Mouse (Mus musculus) limb, embryonic 13.5 days (tissue): ENCODE measurements around the gene Syce3. TPM values are rescaled to one million over a fixed set of nuclear protein-coding genes. Genes with fewer than 3 reads are reported as not detected.
A peak's percentile ranks its signal among the peaks of the same experiment; 100 is the strongest.

Experiments used
- ATAC-seq: fragments of 200-750 bp; cut with Nextera tagmentation; 2 replicates; pipeline ENCODE4 v1.8.0; 2017; ENCODE audit warnings: low read depth, moderate number of reproducible peaks, moderate TSS enrichment; ENCODE audit not compliant: low FRiP score
- H3K27ac ChIP-seq: fragments of 300-500 bp; sonication (generic); 2 replicates; pipeline ENCODE4 v1.5.1; 2015; ENCODE audit warnings: inconsistent platforms, mild to moderate bottlenecking, moderate library complexity
- H3K27me3 ChIP-seq: fragments of 300-500 bp; sonication (generic); 2 replicates; pipeline ENCODE4 v1.6.1; 2015; ENCODE audit warnings: mild to moderate bottlenecking, inconsistent platforms
- H3K36me3 ChIP-seq: fragments of 300-500 bp; sonication (generic); 2 replicates; pipeline ENCODE4 v1.6.1; 2015; ENCODE audit warnings: inconsistent platforms, mild to moderate bottlenecking, moderate library complexity
- H3K4me1 ChIP-seq: fragments of 300-500 bp; sonication (generic); 2 replicates; pipeline ENCODE4 v1.6.1; 2015; ENCODE audit warnings: inconsistent platforms
- H3K4me2 ChIP-seq: fragments of 300-500 bp; sonication (generic); replicated peaks from 2 replicates; pipeline ENCODE4 v1.6.1; 2015; ENCODE audit warnings: inconsistent platforms, mild to moderate bottlenecking, moderate library complexity
- H3K4me3 ChIP-seq: fragments of 300-500 bp; sonication (generic); 2 replicates; pipeline ENCODE4 v1.5.1; 2015; ENCODE audit warnings: moderate library complexity, mild to moderate bottlenecking, inconsistent platforms
- H3K9ac ChIP-seq: fragments of 300-500 bp; sonication (generic); 2 replicates; pipeline ENCODE4 v1.6.1; 2015; ENCODE audit warnings: mild to moderate bottlenecking, inconsistent platforms
- H3K9me3 ChIP-seq: fragments of 300-500 bp; sonication (generic); 2 replicates; pipeline ENCODE4 v1.6.1; 2016; ENCODE audit warnings: inconsistent platforms
- WGBS: fragments of 180-500 bp; shearing (Covaris S2); methylation state at CpG from one replicate; pipeline ENCODE4 v1.1.7; 2015; 5-methylcytosine and 5-hydroxymethylcytosine counted together
- polyA plus RNA-seq: library from polyadenylated mRNA; unstranded; fragments of >200 nt; fragmentation: Nextera tagmentation; extraction: Ambion mirVana; gene quantifications from 2 replicates; pipeline ENCODE4 v1.2.1, GENCODE M21; 2015

The Syce3 gene
- polyA plus RNA-seq: not detected in 2 replicates

GRCm38 (mm10) chr15:89410118-89410517, at the start of gene Syce3:
TSS of gene Syce3 (minus strand) at chr15:89410503.
- Histone ChIP-seq H3K4me3 (no peak within 1 kb of the TSS), H3K27me3 (no peaks in the 10 kb centered on the region), H3K36me3 (no peaks in the 10 kb centered on the region), H3K9me3 (peaks cover 15% of the 10 kb centered on the region; the same call in 1 of the 2 replicates), H3K4me1 (no peaks in the 10 kb centered on the region), H3K9ac (no peak within 1 kb of the TSS), H3K27ac (no peak within 1 kb of the TSS), H3K4me2 (no peak within 1 kb of the TSS)
- ATAC-seq: no peak
- 82% methylated on average over 20 of the region's 24 CpGs for WGBS

GRCm38 (mm10) chr15:89459821-89460220, 49.5 kb upstream of the Syce3 start:
- H3K9ac ChIP-seq: no peak overlapping the region; the same call in 1 of the 2 replicates
- ATAC-seq: no peak
- no peak overlapping the region for H3K4me3 ChIP-seq
- no peak overlapping the region for H3K4me2 ChIP-seq
- no peaks in the 10 kb centered on the region for H3K9me3 ChIP-seq
- no peak overlapping the region for H3K27ac ChIP-seq
- 87% methylated on average over 7 of the region's 7 CpGs for WGBS
- H3K27me3 ChIP-seq: peaks cover 21% of the 10 kb centered on the region
- H3K36me3 ChIP-seq: no peaks in the 10 kb centered on the region
- H3K4me1 ChIP-seq: no peaks in the 10 kb centered on the region

- peaks cover 7% of the 10 kb centered on the region for H3K4me1 ChIP-seq
- 94% methylated on average over 15 of the region's 15 CpGs for WGBS
- ATAC-seq: no peak
- H3K4me3 ChIP-seq: no peak overlapping the region
- no peak overlapping the region for H3K9ac ChIP-seq
- peaks cover 30% of the 10 kb centered on the region for H3K27me3 ChIP-seq
- H3K27ac ChIP-seq: no peak overlapping the region
- H3K4me2 ChIP-seq: no peak overlapping the region
- no peaks in the 10 kb centered on the region for H3K9me3 ChIP-seq
- H3K36me3 ChIP-seq: no peaks in the 10 kb centered on the region
Observed at GRCm38 (mm10) chr15:89458942-89459341, 48.6 kb upstream of the Syce3 start.

GRCm38 (mm10) chr15:89455642-89456041, 45.3 kb upstream of the Syce3 start:
- Histone ChIP-seq H3K4me1 (peaks cover 12% of the 10 kb centered on the region), H3K9ac (no peak overlapping the region), H3K9me3 (no peaks in the 10 kb centered on the region), H3K4me3 (no peak overlapping the region), H3K36me3 (no peaks in the 10 kb centered on the region), H3K4me2 (no peak overlapping the region), H3K27me3 (peaks cover 43% of the 10 kb centered on the region), H3K27ac (no peak overlapping the region)
- WGBS: 78% methylated on average over 6 of the region's 6 CpGs
- ATAC-seq: no peak

- Histone ChIP-seq H3K4me3 (no peak overlapping the region), H3K27me3 (peaks cover 43% of the 10 kb centered on the region), H3K9me3 (no peaks in the 10 kb centered on the region), H3K4me2 (peak overlapping the region; percentile 88; the same call in 1 of the 2 replicates), H3K4me1 (peaks cover 12% of the 10 kb centered on the region), H3K27ac (no peak overlapping the region), H3K36me3 (no peaks in the 10 kb centered on the region), H3K9ac (no peak overlapping the region)
- ATAC-seq: no peak
- 12% methylated on average over 5 of the region's 6 CpGs for WGBS
Observed at GRCm38 (mm10) chr15:89454857-89455256, 44.6 kb upstream of the Syce3 start.

- 0 out of 2 replicates have a peak, but pooled peaks have one; percentile 55 for ATAC-seq
Observed at GRCm38 (mm10) chr15:89453865-89454478, 43.7 kb upstream of the Syce3 start, which contains the start of gene Mapk8ip2. TSS of gene Mapk8ip2 (plus strand) at chr15:89453913.

GRCm38 (mm10) chr15:89452906-89453864, 42.9 kb upstream of the Syce3 start:
- Histone ChIP-seq H3K27ac (no peak overlapping the region), H3K4me1 (peaks cover 12% of the 10 kb centered on the region), H3K4me2 (peak overlapping the region; percentile 88), H3K9me3 (no peaks in the 10 kb centered on the region), H3K36me3 (no peaks in the 10 kb centered on the region), H3K27me3 (peaks cover 43% of the 10 kb centered on the region), H3K4me3 (peak overlapping the region; percentile 54), H3K9ac (no peak overlapping the region)
- 5% methylated on average over 24 of the region's 24 CpGs for WGBS
- peak; percentile 76 for ATAC-seq

More at GRCm38 (mm10) chr15:89453865-89454478, 43.7 kb upstream of the Syce3 start, which contains the start of gene Mapk8ip2:
- H3K36me3 ChIP-seq: no peaks in the 10 kb centered on the region
- no peak within 1 kb of the TSS for H3K27ac ChIP-seq
- H3K4me1 ChIP-seq: peaks cover 12% of the 10 kb centered on the region
- peaks cover 43% of the 10 kb centered on the region for H3K27me3 ChIP-seq
- peak within 1 kb of the TSS; percentile 88 for H3K4me2 ChIP-seq
- H3K9me3 ChIP-seq: no peaks in the 10 kb centered on the region
- H3K9ac ChIP-seq: peak within 1 kb of the TSS; percentile 43; the same call in 1 of the 2 replicates
- H3K4me3 ChIP-seq: peak within 1 kb of the TSS; percentile 54
- 2% methylated on average over 53 of the region's 53 CpGs for WGBS

GRCm38 (mm10) chr15:89442486-89443070, 32.3 kb upstream of the Syce3 start:
- no peak for ATAC-seq
- WGBS: 42% methylated on average over 8 of the region's 8 CpGs

GRCm38 (mm10) chr15:89435878-89436277, 25.6 kb upstream of the Syce3 start:
- Histone ChIP-seq H3K9me3 (no peaks in the 10 kb centered on the region), H3K27me3 (no peaks in the 10 kb centered on the region), H3K4me2 (no peak overlapping the region), H3K36me3 (no peaks in the 10 kb centered on the region), H3K4me3 (no peak overlapping the region), H3K27ac (no peak overlapping the region), H3K9ac (no peak overlapping the region), H3K4me1 (no peaks in the 10 kb centered on the region)
- 85% methylated on average over 5 of the region's 5 CpGs for WGBS
- ATAC-seq: no peak

More at GRCm38 (mm10) chr15:89442486-89443070, 32.3 kb upstream of the Syce3 start:
- Histone ChIP-seq H3K27me3 (0 out of 2 replicates have a peak, but pooled peaks cover 2% of the 10 kb centered on the region), H3K4me1 (no peaks in the 10 kb centered on the region), H3K27ac (no peak overlapping the region), H3K9me3 (no peaks in the 10 kb centered on the region), H3K4me2 (no peak overlapping the region), H3K9ac (no peak overlapping the region), H3K4me3 (no peak overlapping the region), H3K36me3 (no peaks in the 10 kb centered on the region)

GRCm38 (mm10) chr15:89434136-89434535, 23.8 kb upstream of the Syce3 start:
- no peak for ATAC-seq
- Histone ChIP-seq H3K4me2 (no peak overlapping the region), H3K27me3 (no peaks in the 10 kb centered on the region), H3K9me3 (no peaks in the 10 kb centered on the region), H3K27ac (no peak overlapping the region), H3K9ac (no peak overlapping the region), H3K36me3 (no peaks in the 10 kb centered on the region), H3K4me3 (no peak overlapping the region), H3K4me1 (peaks cover 5% of the 10 kb centered on the region)
- 61% methylated on average over 3 of the region's 3 CpGs for WGBS

GRCm38 (mm10) chr15:89432946-89433345, 22.6 kb upstream of the Syce3 start:
- Histone ChIP-seq H3K27ac (no peak overlapping the region), H3K4me3 (no peak overlapping the region), H3K4me1 (peaks cover 15% of the 10 kb centered on the region), H3K9ac (no peak overlapping the region), H3K9me3 (no peaks in the 10 kb centered on the region), H3K36me3 (peaks cover under 1% of the 10 kb centered on the region; the same call in 1 of the 2 replicates), H3K27me3 (no peaks in the 10 kb centered on the region), H3K4me2 (no peak overlapping the region)
- ATAC-seq: no peak
- 70% methylated on average over 4 of the region's 4 CpGs for WGBS

GRCm38 (mm10) chr15:89431806-89432205, 21.5 kb upstream of the Syce3 start:
- peaks cover 15% of the 10 kb centered on the region for H3K4me1 ChIP-seq
- H3K4me3 ChIP-seq: no peak overlapping the region

More at GRCm38 (mm10) chr15:89431806-89432205, 21.5 kb upstream of the Syce3 start:
- WGBS: 92% methylated on average over 6 of the region's 6 CpGs
- Histone ChIP-seq H3K9me3 (no peaks in the 10 kb centered on the region), H3K36me3 (peaks cover 12% of the 10 kb centered on the region), H3K27me3 (no peaks in the 10 kb centered on the region), H3K9ac (no peak overlapping the region), H3K4me2 (no peak overlapping the region), H3K27ac (no peak overlapping the region)
- no peak for ATAC-seq
